Mouse (Mus musculus): ENCODE measurements around the gene Trex1.

Trex1 gene

DNA sequence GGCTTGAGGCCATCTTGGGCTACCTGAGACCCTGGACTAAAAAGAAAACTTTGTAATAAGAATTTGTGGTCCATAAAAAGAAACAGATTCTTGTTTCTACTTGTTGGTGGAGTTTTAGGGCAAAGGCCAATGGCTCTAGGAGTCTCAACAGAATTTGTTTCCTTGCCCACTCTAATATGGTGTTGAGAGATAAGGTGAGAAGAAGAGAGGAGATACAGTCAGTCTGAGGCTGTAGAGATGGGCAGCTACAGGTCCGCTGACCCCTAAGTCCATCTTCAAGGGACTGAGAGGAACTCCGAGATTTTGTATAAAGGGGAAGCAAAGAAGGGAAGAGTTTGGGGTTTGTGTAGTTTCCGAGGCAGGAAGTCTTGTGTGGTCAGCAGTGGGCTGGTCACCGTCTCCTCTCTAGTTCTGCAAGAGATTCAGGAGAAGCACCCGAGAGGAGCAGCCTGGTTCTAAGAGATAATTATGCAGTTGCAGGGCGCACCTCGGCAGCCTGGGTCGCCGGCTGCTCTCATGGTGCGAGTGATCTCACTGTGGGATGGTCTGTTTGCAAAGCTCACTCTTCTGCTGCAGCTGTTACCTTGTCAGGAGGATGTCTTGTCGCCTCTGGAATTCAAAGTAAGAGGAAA, 42.4 kb downstream of the Trex1 start:
- DNase-seq (ENCODE audit: low read depth, low spot score), result no peak

- no peak for DNase-seq (ENCODE audit: low read depth, low spot score)
Observed at GRCm38 (mm10) chr9:109015397-109015796, 44.1 kb downstream of the Trex1 start.

DNA sequence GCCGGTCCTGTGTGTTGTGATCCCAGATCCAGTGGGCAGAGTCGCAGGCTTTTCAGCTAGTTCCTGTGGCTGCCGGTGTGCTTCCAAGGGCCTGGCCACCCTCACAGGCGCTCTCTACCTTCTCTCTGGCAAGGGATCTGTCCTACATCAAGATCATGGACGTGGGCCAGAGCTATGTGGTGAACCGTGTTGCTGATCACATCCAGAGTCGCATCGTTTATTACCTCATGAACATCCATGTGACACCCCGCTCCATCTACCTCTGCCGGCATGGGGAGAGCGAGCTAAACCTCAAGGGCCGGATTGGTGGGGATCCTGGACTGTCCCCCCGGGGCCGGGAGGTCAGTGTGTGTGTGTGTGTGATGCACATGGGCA, 49.2 kb downstream of the Trex1 start:
- no peak for DNase-seq (ENCODE audit: low read depth, low spot score)

- DNase-seq (ENCODE audit: low read depth, low spot score), result no peak
Observed at GRCm38 (mm10) chr9:109009636-109010315, 49.8 kb downstream of the Trex1 start.

GRCm38 (mm10) chr9:109008994-109009635, 50.4 kb downstream of the Trex1 start:
- DNase-seq (ENCODE audit: low read depth, low spot score), result no peak

DNA sequence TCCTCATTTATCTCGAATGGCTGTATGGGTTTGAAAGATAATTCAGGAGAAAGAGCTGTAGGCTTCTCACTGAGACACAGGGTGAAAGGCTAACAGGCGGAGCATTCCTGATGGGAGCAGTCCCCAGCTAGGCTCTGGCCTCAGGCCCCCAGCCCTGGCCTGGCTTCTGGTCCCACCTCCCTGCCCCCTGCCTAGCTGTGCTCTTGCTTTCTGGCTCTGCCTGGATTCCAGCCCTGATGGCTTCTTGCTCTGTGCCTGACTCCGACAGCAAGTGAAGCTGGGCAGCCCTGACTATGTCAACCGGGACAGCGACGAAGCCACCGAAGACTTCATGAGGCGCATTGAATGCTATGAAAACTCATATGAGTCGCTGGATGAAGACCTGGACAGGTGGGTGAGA, 51.5 kb downstream of the Trex1 start:
- no peak for DNase-seq (ENCODE audit: low read depth, low spot score)
